Mouse (Mus musculus) neural tube, embryonic 12.5 days (tissue): ENCODE results near the gene Klf15. TPM values are rescaled to one million over a fixed set of nuclear protein-coding genes. Genes with fewer than 3 reads are reported as not detected.

ENCODE experiments used
- ATAC-seq: fragments of 200-750 bp; cut with Nextera tagmentation; 2 replicates; pipeline ENCODE4 v1.8.0; 2017; ENCODE audit warnings: low read depth, mild to moderate bottlenecking, moderate TSS enrichment, moderate library complexity; ENCODE audit not compliant: low FRiP score
- H3K27ac ChIP-seq: fragments of 300-500 bp; sonication (generic); 2 replicates; pipeline ENCODE4 v1.5.1; 2016
- H3K27me3 ChIP-seq: fragments of 300-500 bp; sonication (generic); replicated peaks from 2 replicates; pipeline ENCODE4 v1.6.1; 2016; ENCODE audit warnings: mild to moderate bottlenecking
- H3K36me3 ChIP-seq: fragments of 300-500 bp; sonication (generic); 2 replicates; pipeline ENCODE4 v1.6.1; 2016; ENCODE audit warnings: mild to moderate bottlenecking
- H3K4me1 ChIP-seq: fragments of 300-500 bp; sonication (generic); 2 replicates; pipeline ENCODE4 v1.6.1; 2016
- H3K4me2 ChIP-seq: fragments of 300-500 bp; sonication (generic); replicated peaks from 2 replicates; pipeline ENCODE4 v1.6.1; 2016; ENCODE audit warnings: mild to moderate bottlenecking
- H3K4me3 ChIP-seq: fragments of 300-500 bp; sonication (generic); 2 replicates; pipeline ENCODE4 v1.5.1; 2016
- H3K9ac ChIP-seq: fragments of 300-500 bp; sonication (generic); 2 replicates; pipeline ENCODE4 v1.6.1; 2016; ENCODE audit warnings: mild to moderate bottlenecking
- H3K9me3 ChIP-seq: fragments of 300-500 bp; sonication (generic); 2 replicates; pipeline ENCODE4 v1.6.1; 2016; ENCODE audit warnings: mild to moderate bottlenecking
- WGBS: fragments of 180-500 bp; shearing (Covaris S2); methylation state at CpG from one replicate; pipeline ENCODE4 v1.1.7; 2016; 5-methylcytosine and 5-hydroxymethylcytosine counted together
- polyA plus RNA-seq: library from polyadenylated mRNA; unstranded; fragments of >200 nt; fragmentation: Nextera tagmentation; extraction: Ambion mirVana; gene quantifications from 2 replicates; pipeline ENCODE4 v1.2.1, GENCODE M21; 2016

The Klf15 gene
- polyA plus RNA-seq: 6.1 and 6.6 TPM in 2 replicates

DNA sequence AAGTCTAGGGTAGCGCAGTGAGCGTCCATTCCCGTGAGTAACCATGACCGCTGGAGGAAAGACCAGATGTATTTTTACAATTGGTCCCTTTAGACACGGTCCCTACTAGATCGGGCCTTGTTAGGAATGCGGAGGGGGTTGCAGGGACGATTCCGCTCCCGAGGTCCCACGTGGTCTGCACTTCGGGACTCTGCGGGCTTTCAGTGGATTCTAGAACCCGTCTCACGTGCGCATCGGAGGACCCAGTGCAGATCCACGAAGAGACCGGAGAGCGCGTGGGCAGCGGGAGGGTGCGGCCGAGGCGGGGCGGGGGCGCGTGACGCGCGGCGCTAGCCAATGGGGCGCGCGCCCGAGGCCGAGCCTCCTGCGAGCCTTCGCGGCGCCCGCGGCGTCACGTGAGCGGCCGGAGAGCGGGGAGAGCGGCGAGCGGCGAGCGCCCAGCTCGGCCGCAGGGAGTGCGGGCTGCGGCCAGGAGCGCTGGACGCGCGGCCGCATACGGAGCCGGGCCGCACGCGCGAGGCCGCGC is at the start of gene Klf15:
Gene Klf15, plus strand, starts transcription at position 396 of the 526 bp plus-strand sequence.
- peaks cover 38% of the 10 kb centered on the region for H3K27me3 ChIP-seq
- H3K4me1 ChIP-seq: peaks cover 14% of the 10 kb centered on the region
- peak within 1 kb of the TSS; percentile 58 for H3K4me3 ChIP-seq
- WGBS: under 1% methylated on average over 70 of the region's 70 CpGs
- peak; percentile 70 for ATAC-seq
- H3K9ac ChIP-seq: peak within 1 kb of the TSS; percentile 57
- no peaks in the 10 kb centered on the region for H3K36me3 ChIP-seq
- no peak within 1 kb of the TSS for H3K27ac ChIP-seq
- H3K4me2 ChIP-seq: peak within 1 kb of the TSS; percentile 100
- H3K9me3 ChIP-seq: no peaks in the 10 kb centered on the region

DNA sequence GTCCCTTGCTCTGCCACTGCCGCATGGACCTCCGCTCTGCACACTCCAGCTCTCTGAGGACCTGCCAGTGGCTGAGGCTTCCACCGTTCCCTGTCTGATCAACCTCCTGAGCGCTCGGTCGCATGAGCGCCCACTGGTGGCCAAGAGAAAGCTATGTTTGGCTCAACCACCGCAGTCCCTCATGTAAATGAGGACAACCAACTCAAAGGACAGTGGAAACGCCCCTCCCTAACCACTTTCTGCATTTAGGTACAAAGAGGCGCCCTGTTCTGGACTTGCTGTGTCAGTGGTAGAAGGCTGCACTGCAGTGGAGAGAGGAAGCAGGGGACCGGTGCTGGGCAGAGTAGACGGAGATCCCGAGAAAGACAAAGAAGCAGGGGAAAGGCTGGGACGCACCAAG is 39.8 kb upstream of the Klf15 start:
- H3K36me3 ChIP-seq: no peaks in the 10 kb centered on the region
- H3K4me1 ChIP-seq: no peaks in the 10 kb centered on the region
- peak overlapping the region; percentile 55 for H3K4me2 ChIP-seq
- H3K27me3 ChIP-seq: peaks cover 10% of the 10 kb centered on the region; the same call in 1 of the 2 replicates
- no peak overlapping the region for H3K27ac ChIP-seq
- 0 out of 2 replicates have a peak overlapping the region, but pooled peaks have one; percentile 2 for H3K4me3 ChIP-seq
- no peak overlapping the region for H3K9ac ChIP-seq
- no peaks in the 10 kb centered on the region for H3K9me3 ChIP-seq
- ATAC-seq: peak; percentile 87
- 3% methylated on average over 14 of the region's 14 CpGs for WGBS

DNA sequence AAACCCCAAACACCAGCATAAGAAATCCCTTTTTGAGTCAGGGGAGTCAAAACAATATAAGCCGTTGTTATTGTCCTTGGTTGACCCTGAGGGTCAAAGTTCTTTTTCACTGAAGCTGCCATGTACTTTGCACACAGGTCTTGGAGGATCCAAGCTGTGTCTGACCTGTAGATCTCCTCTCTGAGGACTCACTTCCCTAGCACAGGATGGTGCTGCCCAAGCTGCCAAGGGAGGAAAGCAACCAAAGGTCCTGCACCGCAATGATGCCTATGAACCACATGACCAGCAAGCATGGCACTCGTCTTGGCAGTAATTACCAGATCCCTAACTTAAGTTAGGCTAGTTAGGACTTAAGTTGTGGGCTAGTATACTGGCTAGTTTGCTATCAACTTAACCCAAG is 37.0 kb upstream of the Klf15 start:
- Histone ChIP-seq H3K9me3 (no peaks in the 10 kb centered on the region), H3K27me3 (peaks cover 13% of the 10 kb centered on the region; the same call in 1 of the 2 replicates), H3K27ac (no peak overlapping the region), H3K4me2 (no peak overlapping the region), H3K4me1 (peaks cover 9% of the 10 kb centered on the region; the same call in 1 of the 2 replicates), H3K4me3 (no peak overlapping the region), H3K36me3 (no peaks in the 10 kb centered on the region), H3K9ac (no peak overlapping the region)
- WGBS: 78% methylated on average over 3 of the region's 3 CpGs
- no peak for ATAC-seq

DNA sequence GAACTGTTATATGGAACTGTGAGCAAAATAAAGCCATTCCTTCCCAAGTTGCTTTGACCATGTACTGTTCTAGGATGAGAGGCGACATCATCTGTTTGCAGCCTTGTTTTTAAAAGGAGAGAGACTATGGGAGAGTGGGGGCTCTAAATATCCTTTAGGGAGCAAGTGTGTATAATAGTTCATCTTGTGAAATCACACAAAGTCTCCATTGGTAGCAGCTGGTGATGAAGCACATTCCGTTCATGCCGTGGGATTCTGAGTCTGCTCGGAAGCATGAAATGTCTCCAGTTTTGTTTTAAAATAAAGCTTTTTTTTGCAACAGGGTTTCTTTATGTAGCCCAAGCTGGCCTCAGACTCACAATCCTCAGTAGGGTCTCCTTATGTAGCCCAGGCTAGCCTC is 36.4 kb upstream of the Klf15 start:
- Histone ChIP-seq H3K27ac (no peak overlapping the region), H3K9ac (no peak overlapping the region), H3K4me3 (no peak overlapping the region), H3K36me3 (no peaks in the 10 kb centered on the region), H3K4me1 (peaks cover 9% of the 10 kb centered on the region; the same call in 1 of the 2 replicates), H3K9me3 (no peaks in the 10 kb centered on the region), H3K27me3 (peaks cover 13% of the 10 kb centered on the region; the same call in 1 of the 2 replicates), H3K4me2 (no peak overlapping the region)
- no peak for ATAC-seq
- 93% methylated on average over 4 of the region's 4 CpGs for WGBS

DNA sequence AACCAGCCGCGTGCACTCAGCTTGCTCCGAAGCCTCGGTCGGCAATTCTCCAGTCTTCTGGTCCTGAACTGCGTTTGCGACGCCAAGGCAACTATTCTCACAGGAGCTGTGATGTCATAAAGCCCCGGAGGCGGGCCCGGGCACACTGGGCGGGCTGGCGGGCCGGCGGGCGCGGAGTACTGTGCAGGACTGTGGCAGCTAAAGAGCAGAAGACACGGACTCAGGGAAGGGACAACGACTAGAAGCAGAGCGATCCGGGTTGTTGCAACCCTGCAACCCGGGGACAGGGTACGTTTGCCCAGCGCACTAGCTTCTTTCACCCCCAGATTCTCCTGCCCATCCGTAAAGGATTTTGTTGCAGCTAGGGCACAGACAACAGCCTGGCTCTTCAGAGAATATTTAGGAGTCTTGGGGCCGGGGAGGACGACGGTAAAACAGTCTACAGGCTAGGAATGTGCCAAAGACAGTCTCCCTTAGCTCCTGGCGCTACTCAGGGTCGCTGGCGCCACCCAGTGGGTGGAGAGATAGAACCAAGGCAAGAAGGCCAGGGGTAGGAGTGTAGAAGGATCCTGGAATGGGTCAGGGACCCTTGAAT is 33.9 kb upstream of the Klf15 start, which contains the start of gene Cfap100:
Gene Cfap100, minus strand, starts transcription at position 418 of the 595 bp plus-strand sequence.
- under 1% methylated on average over 31 of the region's 31 CpGs for WGBS
- H3K4me3 ChIP-seq: peak within 1 kb of the TSS; percentile 41
- peak; percentile 86 for ATAC-seq
- peaks cover 9% of the 10 kb centered on the region; the same call in 1 of the 2 replicates for H3K4me1 ChIP-seq
- peak within 1 kb of the TSS; percentile 73 for H3K4me2 ChIP-seq
- H3K9me3 ChIP-seq: no peaks in the 10 kb centered on the region
- peak within 1 kb of the TSS; percentile 51 for H3K9ac ChIP-seq
- H3K36me3 ChIP-seq: no peaks in the 10 kb centered on the region
- H3K27me3 ChIP-seq: peaks cover 13% of the 10 kb centered on the region; the same call in 1 of the 2 replicates
- no peak within 1 kb of the TSS; the same call in 1 of the 2 replicates for H3K27ac ChIP-seq

DNA sequence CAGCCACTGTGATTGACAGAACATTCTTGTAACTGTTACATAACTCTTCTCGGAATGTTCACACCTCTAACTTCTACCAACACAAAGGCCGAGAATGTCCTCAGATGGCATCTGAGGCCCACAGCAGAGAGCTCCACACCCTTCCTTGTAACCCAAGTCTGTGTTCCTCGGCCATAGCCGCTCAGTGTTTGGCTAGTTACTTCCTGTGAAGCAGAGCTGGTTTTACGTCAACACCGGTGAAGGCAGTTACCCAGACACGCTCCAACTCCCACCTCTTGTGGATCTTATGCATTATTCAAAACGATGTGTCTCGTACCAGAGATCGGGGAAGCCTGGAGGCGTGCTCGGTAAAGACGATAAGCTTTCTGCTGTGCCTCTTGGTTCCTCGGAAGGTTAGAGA is 32.5 kb upstream of the Klf15 start:
- ATAC-seq: no peak
- 72% methylated on average over 14 of the region's 14 CpGs for WGBS
- Histone ChIP-seq H3K4me3 (no peak overlapping the region), H3K27me3 (peaks cover 13% of the 10 kb centered on the region; the same call in 1 of the 2 replicates), H3K27ac (no peak overlapping the region), H3K4me1 (peaks cover 9% of the 10 kb centered on the region; the same call in 1 of the 2 replicates), H3K4me2 (no peak overlapping the region), H3K9me3 (no peaks in the 10 kb centered on the region), H3K9ac (no peak overlapping the region), H3K36me3 (no peaks in the 10 kb centered on the region)

DNA sequence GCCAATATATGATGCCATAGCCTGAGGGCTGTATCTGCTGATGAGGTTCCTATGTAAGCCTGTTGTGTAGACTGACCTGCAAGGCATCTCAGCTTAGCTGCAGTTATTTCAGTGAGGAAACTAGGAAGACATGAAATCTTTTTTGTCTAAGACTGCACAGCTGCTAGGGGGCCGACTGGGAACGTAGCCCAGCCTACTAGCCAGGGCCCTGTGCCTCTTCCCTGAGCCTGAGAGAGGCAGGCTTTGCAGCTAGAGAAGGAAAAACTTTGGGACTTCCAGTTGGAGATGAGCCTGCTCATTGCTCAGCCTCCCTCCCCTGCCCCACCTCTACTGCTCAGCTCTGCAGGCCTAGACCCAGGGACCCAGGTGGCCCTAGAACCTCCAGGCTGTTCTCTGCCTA is 30.9 kb upstream of the Klf15 start:
- H3K4me3 ChIP-seq: no peak overlapping the region
- H3K9ac ChIP-seq: no peak overlapping the region
- peaks cover 9% of the 10 kb centered on the region; the same call in 1 of the 2 replicates for H3K4me1 ChIP-seq
- ATAC-seq: no peak
- H3K4me2 ChIP-seq: no peak overlapping the region
- no peaks in the 10 kb centered on the region for H3K36me3 ChIP-seq
- no peaks in the 10 kb centered on the region for H3K9me3 ChIP-seq
- peaks cover 13% of the 10 kb centered on the region; the same call in 1 of the 2 replicates for H3K27me3 ChIP-seq
- no peak overlapping the region for H3K27ac ChIP-seq
- 77% methylated on average over 2 of the region's 2 CpGs for WGBS

DNA sequence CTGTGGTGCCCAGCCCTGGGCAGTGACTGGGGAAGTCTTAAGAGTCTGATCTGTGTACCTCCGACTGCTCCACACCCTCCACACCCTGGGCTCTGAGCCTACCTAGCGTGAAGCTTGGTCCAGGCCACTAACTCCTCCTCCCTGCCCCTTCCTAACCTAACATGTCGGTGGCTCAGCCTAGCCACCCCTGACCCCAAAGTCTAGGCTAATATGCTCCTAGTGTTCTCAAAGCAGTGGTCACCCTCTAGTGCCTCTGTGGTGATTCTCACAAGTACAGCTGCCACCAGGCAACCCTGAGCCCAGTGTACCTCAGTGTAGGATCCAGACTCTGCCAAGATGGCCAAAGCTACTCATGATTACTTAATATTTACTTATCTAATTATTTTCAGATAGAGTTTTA is 27.7 kb upstream of the Klf15 start:
- Histone ChIP-seq H3K4me3 (no peak overlapping the region), H3K9me3 (0 out of 2 replicates have a peak, but pooled peaks cover 4% of the 10 kb centered on the region), H3K4me1 (no peaks in the 10 kb centered on the region), H3K27ac (no peak overlapping the region), H3K36me3 (no peaks in the 10 kb centered on the region), H3K4me2 (no peak overlapping the region), H3K9ac (no peak overlapping the region), H3K27me3 (no peaks in the 10 kb centered on the region)
- peak; percentile 71 for ATAC-seq
- WGBS: 75% methylated on average over 3 of the region's 3 CpGs

DNA sequence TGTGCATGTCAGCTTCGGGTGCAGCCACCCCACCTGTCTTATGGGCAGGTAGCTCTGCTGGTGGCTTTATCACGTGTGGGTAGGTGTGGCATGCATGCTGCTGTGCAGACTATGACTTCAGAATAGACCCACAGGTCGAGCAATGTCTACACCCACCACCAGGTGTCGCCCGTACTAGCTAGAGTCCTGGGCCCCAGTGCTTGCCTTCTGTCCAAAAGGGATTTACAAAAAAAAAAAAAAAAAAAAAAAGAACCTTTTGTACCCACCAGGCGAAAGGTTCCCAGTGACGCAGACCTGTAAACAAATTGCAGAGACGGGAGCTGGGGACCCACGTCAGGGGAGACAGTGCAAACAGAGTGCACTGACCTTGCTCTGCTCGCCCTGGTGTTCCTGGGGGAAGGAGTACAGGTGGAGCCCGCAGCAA is 27.2 kb upstream of the Klf15 start:
- 0 out of 2 replicates have a peak, but pooled peaks cover 4% of the 10 kb centered on the region for H3K9me3 ChIP-seq
- WGBS: 22% methylated on average over 11 of the region's 11 CpGs
- ATAC-seq: peak; percentile 76
- no peaks in the 10 kb centered on the region for H3K27me3 ChIP-seq
- no peak overlapping the region for H3K9ac ChIP-seq
- no peak overlapping the region for H3K4me2 ChIP-seq
- no peak overlapping the region for H3K4me3 ChIP-seq
- H3K27ac ChIP-seq: no peak overlapping the region
- no peaks in the 10 kb centered on the region for H3K36me3 ChIP-seq
- no peaks in the 10 kb centered on the region for H3K4me1 ChIP-seq

DNA sequence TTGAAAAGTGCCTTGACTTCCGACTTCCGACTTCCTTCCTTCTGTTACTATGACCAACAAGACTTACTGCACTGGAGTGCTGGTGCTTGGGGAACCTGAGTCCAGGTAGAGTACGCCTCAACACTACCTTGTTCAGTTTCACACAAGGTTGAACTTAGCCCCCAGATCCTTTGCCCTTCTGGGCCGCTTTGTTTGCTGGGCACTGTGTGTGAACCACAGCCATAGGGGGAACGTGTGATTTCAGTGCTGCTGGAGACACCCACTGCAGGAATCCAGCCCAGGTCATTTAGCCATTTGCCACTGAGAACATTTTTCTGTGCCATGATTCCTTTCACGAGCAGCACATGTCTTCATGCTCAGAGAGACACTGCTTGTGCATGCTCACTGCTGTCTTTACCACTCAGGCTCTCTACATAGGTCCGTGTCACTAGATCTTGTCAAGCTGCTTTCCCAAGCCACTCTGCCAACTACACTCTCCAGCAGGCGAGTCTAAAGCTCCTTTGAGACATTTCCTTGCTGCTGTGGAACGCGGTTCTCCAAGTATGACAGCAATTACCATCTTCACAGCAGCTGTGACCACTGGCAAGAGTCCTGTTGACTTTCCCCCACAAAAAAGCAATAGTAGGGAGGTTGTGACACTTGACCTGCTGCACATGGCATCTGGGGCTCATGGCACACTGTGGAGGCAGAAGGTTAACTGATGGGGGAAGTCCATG is 26.0 kb upstream of the Klf15 start:
- H3K9me3 ChIP-seq: 0 out of 2 replicates have a peak, but pooled peaks cover 4% of the 10 kb centered on the region
- no peaks in the 10 kb centered on the region for H3K4me1 ChIP-seq
- no peak for ATAC-seq
- no peaks in the 10 kb centered on the region for H3K36me3 ChIP-seq
- no peaks in the 10 kb centered on the region for H3K27me3 ChIP-seq
- whole genome bisulfite sequencing: 86% methylated on average over 10 of the region's 10 CpGs
- no peak overlapping the region for H3K9ac ChIP-seq
- no peak overlapping the region for H3K27ac ChIP-seq
- H3K4me3 ChIP-seq: no peak overlapping the region
- no peak overlapping the region for H3K4me2 ChIP-seq

DNA sequence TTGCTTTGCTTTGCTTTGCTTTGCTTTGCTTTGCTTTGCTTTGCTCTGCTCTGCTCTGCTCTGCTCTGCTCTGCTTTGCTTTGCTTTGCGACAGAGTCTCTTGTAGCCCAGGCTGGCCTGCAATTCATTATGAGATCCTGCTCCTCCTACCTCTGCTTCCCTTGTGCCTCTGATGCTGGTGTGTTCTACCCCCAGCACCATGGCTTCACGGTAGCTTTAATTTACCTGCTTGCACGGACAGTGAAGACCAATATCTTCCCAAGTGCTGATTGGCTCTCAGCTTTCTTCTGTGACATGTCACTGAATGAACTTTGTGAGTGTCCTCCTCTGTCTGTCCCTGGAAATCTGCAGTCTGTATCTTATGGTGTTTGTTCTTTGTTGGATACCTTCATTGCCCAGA is 25.3 kb upstream of the Klf15 start:
- 94% methylated on average over 3 of the region's 3 CpGs for WGBS
- H3K4me2 ChIP-seq: no peak overlapping the region
- no peak overlapping the region for H3K27ac ChIP-seq
- no peak overlapping the region for H3K4me3 ChIP-seq
- H3K36me3 ChIP-seq: no peaks in the 10 kb centered on the region
- ATAC-seq: no peak
- no peaks in the 10 kb centered on the region for H3K4me1 ChIP-seq
- no peak overlapping the region for H3K9ac ChIP-seq
- H3K9me3 ChIP-seq: 0 out of 2 replicates have a peak, but pooled peaks cover 4% of the 10 kb centered on the region
- no peaks in the 10 kb centered on the region for H3K27me3 ChIP-seq

DNA sequence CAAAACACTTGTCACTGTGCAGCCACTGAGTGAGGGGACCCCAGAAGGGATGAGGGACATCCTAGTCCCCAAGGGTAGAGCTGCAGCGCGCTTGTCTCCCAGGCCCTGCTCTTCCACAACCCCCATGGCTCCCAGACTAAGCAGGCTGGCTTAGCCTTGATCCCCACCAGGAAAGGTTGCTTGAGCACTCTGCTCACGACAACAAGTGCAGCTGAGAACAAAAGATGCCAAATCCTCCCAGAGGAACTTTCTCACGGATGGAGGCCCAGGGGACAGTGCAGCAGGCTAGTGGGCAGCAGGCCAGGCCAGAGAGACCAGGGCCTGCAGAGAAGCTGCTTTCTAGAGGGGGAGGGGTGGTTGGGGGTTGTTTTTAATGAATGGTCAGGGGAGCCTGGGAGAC is 15.5 kb upstream of the Klf15 start:
- no peak overlapping the region for H3K9ac ChIP-seq
- no peak overlapping the region for H3K27ac ChIP-seq
- H3K4me1 ChIP-seq: peaks cover 6% of the 10 kb centered on the region; the same call in 1 of the 2 replicates
- no peaks in the 10 kb centered on the region for H3K36me3 ChIP-seq
- peak; percentile 48; the same call in 1 of the 2 replicates for ATAC-seq
- 43% methylated on average over 4 of the region's 4 CpGs for WGBS
- H3K9me3 ChIP-seq: no peaks in the 10 kb centered on the region
- no peak overlapping the region for H3K4me2 ChIP-seq
- H3K27me3 ChIP-seq: no peaks in the 10 kb centered on the region
- no peak overlapping the region for H3K4me3 ChIP-seq
